In genomic region chr16:85587573-85588226, GRCm38 (mm10) we compare ENCODE assay signal across 29 mouse cellular contexts. TPM values are rescaled to one million over a fixed set of nuclear protein-coding genes. Genes with fewer than 3 reads are reported as not detected.
"Had no signal": no experiment of that assay in that cellular context is flagged by ENCODE, and none has a peak within 500 bp of the region (broad histone marks: within the 10 kb centered on the region; RNA-seq: fewer than 3 reads in every experiment).

No protein-coding gene starts in this region.

- H3K36me3 ChIP-seq: embryonic facial prominence, embryonic 10.5 days; embryonic facial prominence, embryonic 12.5 days; embryonic facial prominence, embryonic 13.5 days; embryonic facial prominence, embryonic 15.5 days; forebrain, embryonic 10.5 days; forebrain, embryonic 12.5 days; forebrain, embryonic 15.5 days had no signal

- H3K4me1 ChIP-seq: embryonic facial prominence, embryonic 10.5 days; embryonic facial prominence, embryonic 12.5 days; embryonic facial prominence, embryonic 13.5 days; embryonic facial prominence, embryonic 15.5 days; forebrain, embryonic 10.5 days; forebrain, embryonic 13.5 days; forebrain, embryonic 15.5 days had no signal

- H3K9me3 ChIP-seq: embryonic facial prominence, embryonic 10.5 days; embryonic facial prominence, embryonic 12.5 days; embryonic facial prominence, embryonic 13.5 days; embryonic facial prominence, embryonic 15.5 days; forebrain, embryonic 10.5 days; forebrain, embryonic 12.5 days; forebrain, embryonic 13.5 days; forebrain, embryonic 15.5 days had no signal

- H3K27me3 ChIP-seq: embryonic facial prominence, embryonic 12.5 days; embryonic facial prominence, embryonic 13.5 days; embryonic facial prominence, embryonic 15.5 days; forebrain, embryonic 12.5 days; forebrain, embryonic 13.5 days; forebrain, embryonic 15.5 days had no signal

- H3K4me2 ChIP-seq: embryonic facial prominence, embryonic 12.5 days; embryonic facial prominence, embryonic 13.5 days; embryonic facial prominence, embryonic 15.5 days; forebrain, embryonic 12.5 days; forebrain, embryonic 13.5 days; forebrain, embryonic 15.5 days had no signal

- ATAC-seq: forebrain, embryonic 13.5 days; forebrain, embryonic 14.5 days; forebrain, embryonic 15.5 days; forebrain, postnatal 0 days had no signal

- H3K9ac ChIP-seq: embryonic facial prominence, embryonic 12.5 days; embryonic facial prominence, embryonic 13.5 days; embryonic facial prominence, embryonic 15.5 days; forebrain, embryonic 12.5 days; forebrain, embryonic 13.5 days; forebrain, embryonic 15.5 days; forebrain, postnatal 0 days had no signal

- H3K4me3 ChIP-seq: embryonic facial prominence, embryonic 10.5 days; embryonic facial prominence, embryonic 12.5 days; embryonic facial prominence, embryonic 13.5 days; embryonic facial prominence, embryonic 15.5 days; erythroblast, embryonic 14.5 days; forebrain, embryonic 10.5 days; forebrain, embryonic 12.5 days; forebrain, embryonic 13.5 days; forebrain, embryonic 15.5 days; gastrocnemius, adult 2 months had no signal

- DNase-seq: cerebellum, adult 18-20 months; cerebellum, adult 2 months; cerebellum, adult 8-10 months; cerebellum, adult 9-10 months; cerebellum, adult 9-11 months; cerebellum, postnatal 10 days; cerebellum, postnatal 14 days; cerebellum, postnatal 25 days; cerebellum, postnatal 36 days; embryo, embryonic 11 days; forebrain, postnatal 0 days; gastrocnemius, adult 2 months; gastrocnemius, postnatal 10 days; gastrocnemius, postnatal 14 days; gastrocnemius, postnatal 25 days; gastrocnemius, postnatal 36 days; heart, adult 11 months; heart, adult 18-20 months had no signal

- H3K27ac ChIP-seq: embryonic facial prominence, embryonic 10.5 days; embryonic facial prominence, embryonic 12.5 days; embryonic facial prominence, embryonic 13.5 days; embryonic facial prominence, embryonic 15.5 days; forebrain, embryonic 10.5 days; forebrain, embryonic 12.5 days; forebrain, embryonic 13.5 days; forebrain, embryonic 15.5 days; gastrocnemius, adult 2 months had no signal

RNA-seq across cellular contexts. Expression of gene Cyyr1, which starts 34.5 kb away (rescaled TPM):
- total RNA-seq: granulocyte monocyte progenitor cell, adult 5-6 weeks had no signal
- polyA plus RNA-seq: erythroblast, embryonic 14.5 days had no signal
